Mouse (Mus musculus) spleen, postnatal 4 days (tissue): ENCODE measurements around the gene 4930430F08Rik.
"Not testable (repeated sequence)": the region's sequence is repeated elsewhere in the genome, so short reads cannot be mapped to it uniquely, and the experiment has no call there.

Experiments used
- DNase-seq, 2 experiments: peaks; one replicate each; pipeline ENCODE4 v3.0.0; 2022; ENCODE audit warnings: low spot score in 2 of 2

The 4930430F08Rik gene

GRCm38 (mm10) chr10:100590323-100590722 lies at the start of gene 4930430F08Rik, which contains the start of gene 1700017N19Rik:
Gene 4930430F08Rik (minus strand): TSS chr10:100590423.
Gene 1700017N19Rik (plus strand): TSS chr10:100590484.
- DNase-seq = no peak

- DNase-seq = peak in 1 of 2 experiments; percentile 65
These were observed 39.7 kb upstream of the 4930430F08Rik start for GRCm38 (mm10) chr10:100629762-100630438.

- no peak for DNase-seq
These were observed 32.3 kb upstream of the 4930430F08Rik start for GRCm38 (mm10) chr10:100622494-100622893.

DNA sequence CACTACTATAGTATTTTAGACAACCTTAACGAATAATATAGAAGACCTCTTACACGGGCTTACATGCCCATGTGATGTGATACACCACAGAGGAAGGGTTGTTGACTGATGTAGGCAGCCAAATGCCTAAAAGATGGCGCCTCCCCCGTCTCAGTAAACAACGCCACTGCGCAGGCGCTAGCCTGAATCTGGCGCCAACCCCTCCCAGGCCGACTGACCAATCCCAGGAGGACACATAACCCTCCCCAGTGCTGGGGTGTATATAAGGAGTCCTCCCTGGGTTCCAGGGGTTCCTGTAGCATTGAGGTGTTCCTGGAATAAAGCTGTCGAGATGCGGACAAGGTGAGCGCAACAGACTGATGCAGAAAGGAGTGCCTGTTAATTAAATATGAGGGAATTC lies 29.8 kb upstream of the 4930430F08Rik start:
- DNase-seq = peak in 1 of 2 experiments; percentile 57

DNA sequence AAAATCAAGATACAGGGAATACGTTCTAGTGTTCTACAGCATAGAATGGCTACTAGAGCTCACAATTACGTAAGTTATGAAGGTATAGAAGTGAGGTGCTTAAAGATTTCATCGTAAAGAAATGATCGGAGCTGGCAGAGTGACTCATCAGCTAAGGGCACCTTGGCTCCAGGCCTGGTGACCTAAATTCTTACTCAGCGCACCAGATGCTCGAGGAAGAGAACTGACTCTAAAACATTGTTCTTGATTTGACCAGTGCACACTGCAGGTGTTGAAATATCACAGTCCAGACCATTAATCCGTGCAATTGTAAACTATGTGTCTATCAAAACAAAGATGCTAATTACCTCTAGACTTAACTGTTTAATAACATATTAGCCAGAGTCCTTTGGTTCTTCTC lies 29.3 kb upstream of the 4930430F08Rik start:
- no peak for DNase-seq

- DNase-seq = no peak
These were observed 27.1 kb upstream of the 4930430F08Rik start for GRCm38 (mm10) chr10:100617233-100617903.

GRCm38 (mm10) chr10:100604254-100604653 lies 14.0 kb upstream of the 4930430F08Rik start:
- no peak for DNase-seq

DNA sequence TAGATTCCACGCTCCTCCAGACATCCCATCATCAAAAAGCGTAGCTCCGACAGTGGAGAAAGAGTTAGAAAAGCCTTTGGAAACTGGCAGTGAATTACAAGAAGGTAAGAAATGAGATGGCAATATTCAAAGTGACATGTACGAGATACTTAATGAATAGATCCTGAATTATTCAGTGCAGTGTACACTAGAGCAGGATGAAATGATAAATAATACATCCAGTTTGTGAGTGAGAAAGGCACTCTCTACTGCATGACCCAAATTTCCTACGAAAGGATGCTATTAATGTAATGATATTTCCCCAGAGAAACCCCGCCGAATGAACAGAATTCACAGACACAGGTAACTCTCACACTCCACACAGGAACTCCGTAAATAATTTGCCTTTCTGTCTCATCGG lies 13.3 kb upstream of the 4930430F08Rik start:
- no peak for DNase-seq

DNA sequence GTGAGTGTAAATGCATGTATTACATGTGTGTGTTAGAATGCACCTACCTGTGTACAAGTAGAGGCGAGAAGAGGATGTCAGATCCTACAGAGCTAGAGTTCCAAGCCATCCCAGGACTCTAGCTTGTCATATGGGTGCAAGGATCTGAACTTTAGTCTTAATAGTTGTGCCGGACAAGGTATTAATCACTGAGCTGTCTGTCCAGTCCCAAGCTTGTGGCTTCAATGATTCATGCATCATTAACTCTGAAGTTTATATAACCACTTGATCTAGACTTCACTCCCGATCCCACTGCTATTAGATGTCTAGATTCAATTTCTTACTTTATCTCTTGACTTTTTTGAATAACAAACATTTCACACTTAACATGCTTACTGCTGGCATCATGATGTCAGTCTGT lies 8.1 kb upstream of the 4930430F08Rik start:
- DNase-seq = no peak

DNA sequence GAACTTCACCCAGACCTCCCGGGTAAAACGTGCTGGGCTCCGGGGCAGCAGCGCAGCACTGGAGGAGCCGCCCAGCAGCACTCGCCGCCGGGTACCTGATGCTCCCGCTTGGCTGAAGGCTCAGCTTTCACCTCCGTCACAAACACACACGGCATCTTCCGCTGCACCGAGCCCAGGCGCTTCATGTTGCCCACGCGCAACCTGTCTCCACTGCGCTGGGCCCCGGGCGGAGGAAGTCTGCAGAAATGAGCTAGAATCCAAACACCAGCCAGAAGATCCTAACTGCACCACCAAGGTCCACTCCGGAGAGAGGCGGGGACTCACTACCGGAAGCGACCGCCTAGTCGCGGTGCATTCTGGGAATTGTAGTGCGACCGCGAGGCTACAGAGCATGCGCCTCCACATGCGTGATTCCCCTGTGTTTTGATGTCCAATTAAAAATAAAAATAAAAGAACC lies 1.3 kb downstream of the 4930430F08Rik start:
- DNase-seq = peak; percentile 84 to 91

DNA sequence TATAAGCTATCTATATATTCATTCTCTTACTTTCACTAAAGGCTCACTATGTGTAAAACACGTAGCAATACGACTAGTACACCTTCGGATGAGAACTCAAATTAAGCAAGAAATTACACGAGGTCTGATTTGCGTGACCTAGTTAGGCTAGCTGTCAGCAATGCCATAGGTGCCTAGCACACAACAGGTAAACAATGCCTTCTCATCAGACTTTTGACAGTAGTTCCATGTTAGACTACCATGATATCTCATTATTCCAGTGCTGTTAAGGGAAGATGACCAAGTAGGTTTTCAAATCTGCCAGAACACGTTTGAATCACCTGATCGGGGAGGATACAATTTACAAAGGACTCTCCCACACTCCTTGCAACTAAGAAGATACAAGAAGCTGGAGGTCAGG lies 1.7 kb downstream of the 4930430F08Rik start:
- DNase-seq = no peak

- no peak for DNase-seq
These were observed 6.0 kb downstream of the 4930430F08Rik start for GRCm38 (mm10) chr10:100584178-100584577.

- DNase-seq = no peak
These were observed 14.9 kb downstream of the 4930430F08Rik start for GRCm38 (mm10) chr10:100575294-100575693.

GRCm38 (mm10) chr10:100574505-100575149 lies 15.6 kb downstream of the 4930430F08Rik start:
- no peak for DNase-seq

GRCm38 (mm10) chr10:100571707-100572106 lies 18.5 kb downstream of the 4930430F08Rik start:
- DNase-seq = no peak

- no peak for DNase-seq
These were observed 26.1 kb downstream of the 4930430F08Rik start for GRCm38 (mm10) chr10:100564112-100564511.

DNA sequence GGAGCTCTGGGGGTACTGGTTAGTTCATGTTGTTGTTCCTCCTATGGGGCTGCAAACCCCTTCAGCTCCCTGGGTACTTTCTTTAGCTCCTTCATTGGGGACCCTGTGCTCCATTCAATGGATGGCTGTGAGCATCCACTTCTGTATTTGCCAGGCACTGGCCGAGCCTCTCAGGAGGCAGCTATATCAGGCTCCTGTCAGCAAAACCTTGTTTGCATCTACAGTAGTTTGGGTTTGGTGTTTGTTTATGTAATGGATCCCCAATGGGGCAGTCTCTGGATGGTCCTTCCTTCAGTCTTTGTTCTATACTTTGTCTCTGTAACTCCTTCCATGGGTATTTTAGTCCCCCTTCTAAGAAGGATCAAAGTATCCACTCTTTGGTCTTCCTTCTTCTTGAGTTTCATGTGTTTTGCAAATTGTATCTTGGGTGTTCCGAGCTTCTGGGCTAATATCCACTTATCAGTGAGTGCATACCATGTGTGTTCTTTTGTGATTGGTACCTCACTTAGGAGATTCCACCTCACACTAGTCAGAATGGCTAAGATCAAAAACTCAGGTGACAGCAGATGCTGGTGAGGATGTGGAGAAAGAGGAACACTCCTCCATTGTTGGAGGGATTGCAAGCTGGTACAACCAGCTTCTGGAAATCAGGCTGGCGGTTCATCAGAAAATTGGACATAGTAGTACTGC lies 29.9 kb downstream of the 4930430F08Rik start:
- not testable (repeated sequence) for DNase-seq

- DNase-seq = no peak
These were observed 33.6 kb downstream of the 4930430F08Rik start for GRCm38 (mm10) chr10:100556566-100557175.

GRCm38 (mm10) chr10:100524499-100525390 lies 65.5 kb downstream of the 4930430F08Rik start:
- DNase-seq = no peak

- DNase-seq = no peak
These were observed 67.9 kb downstream of the 4930430F08Rik start for GRCm38 (mm10) chr10:100522330-100522729.
